Mouse (Mus musculus) cerebellum, postnatal 14 days (tissue): ENCODE data around the gene Tmem156.

Experiments used
- DNase-seq, 2 experiments: peaks; one replicate each; pipeline ENCODE4 v3.0.0; 2021; ENCODE audit warnings: mixed read lengths in 2 of 2

Gene Tmem156

GRCm38 (mm10) chr5:65096082-65096481 is 4.2 kb upstream of the Tmem156 start:
- no peak for DNase-seq

- no peak for DNase-seq
These were observed 3.1 kb upstream of the Tmem156 start for GRCm38 (mm10) chr5:65094902-65095545.

GRCm38 (mm10) chr5:65093769-65094168 is 1.8 kb upstream of the Tmem156 start:
- DNase-seq = peak; percentile 69 to 81

GRCm38 (mm10) chr5:65091184-65091858 is 611 bp downstream of the Tmem156 start:
- no peak for DNase-seq

GRCm38 (mm10) chr5:65089707-65090106 is 2.2 kb downstream of the Tmem156 start:
- DNase-seq = no peak

- DNase-seq = peak in 1 of 2 experiments; percentile 25
These were observed 5.4 kb downstream of the Tmem156 start for GRCm38 (mm10) chr5:65086522-65086921.

GRCm38 (mm10) chr5:65081836-65082235 is 10.1 kb downstream of the Tmem156 start:
- DNase-seq = no peak

- DNase-seq = no peak
These were observed 12.1 kb downstream of the Tmem156 start for GRCm38 (mm10) chr5:65079881-65080280.

- DNase-seq = no peak
These were observed 13.9 kb downstream of the Tmem156 start for GRCm38 (mm10) chr5:65078081-65078480.

GRCm38 (mm10) chr5:65076748-65077147 is 15.2 kb downstream of the Tmem156 start:
- DNase-seq = no peak

GRCm38 (mm10) chr5:65076087-65076486 is 15.8 kb downstream of the Tmem156 start:
- DNase-seq = no peak

- DNase-seq = peak; percentile 72 to 78
These were observed 17.2 kb downstream of the Tmem156 start for GRCm38 (mm10) chr5:65074693-65075092.

- DNase-seq = no peak
These were observed 18.7 kb downstream of the Tmem156 start for GRCm38 (mm10) chr5:65073247-65073646.

- no peak for DNase-seq
These were observed 20.2 kb downstream of the Tmem156 start for GRCm38 (mm10) chr5:65071689-65072118.

GRCm38 (mm10) chr5:65069872-65070271 is 22.1 kb downstream of the Tmem156 start:
- DNase-seq = no peak

- DNase-seq = no peak
These were observed 23.8 kb downstream of the Tmem156 start for GRCm38 (mm10) chr5:65068166-65068565.

- no peak for DNase-seq
These were observed 28.7 kb downstream of the Tmem156 start for GRCm38 (mm10) chr5:65063266-65063665.

- DNase-seq = no peak
These were observed 29.7 kb downstream of the Tmem156 start for GRCm38 (mm10) chr5:65062236-65062635.

GRCm38 (mm10) chr5:65059806-65060205 is 32.1 kb downstream of the Tmem156 start:
- DNase-seq = no peak

GRCm38 (mm10) chr5:65057596-65057995 is 34.3 kb downstream of the Tmem156 start:
- no peak for DNase-seq

- DNase-seq = no peak
These were observed 40.4 kb downstream of the Tmem156 start for GRCm38 (mm10) chr5:65051513-65051912.

- DNase-seq = no peak
These were observed 42.1 kb downstream of the Tmem156 start for GRCm38 (mm10) chr5:65049880-65050279.

- DNase-seq = peak in 1 of 2 experiments; percentile 44
These were observed 44.6 kb downstream of the Tmem156 start for GRCm38 (mm10) chr5:65047285-65047855.
